Mouse (Mus musculus): ENCODE measurements around the gene Tmigd3.

Tmigd3 gene

DNA sequence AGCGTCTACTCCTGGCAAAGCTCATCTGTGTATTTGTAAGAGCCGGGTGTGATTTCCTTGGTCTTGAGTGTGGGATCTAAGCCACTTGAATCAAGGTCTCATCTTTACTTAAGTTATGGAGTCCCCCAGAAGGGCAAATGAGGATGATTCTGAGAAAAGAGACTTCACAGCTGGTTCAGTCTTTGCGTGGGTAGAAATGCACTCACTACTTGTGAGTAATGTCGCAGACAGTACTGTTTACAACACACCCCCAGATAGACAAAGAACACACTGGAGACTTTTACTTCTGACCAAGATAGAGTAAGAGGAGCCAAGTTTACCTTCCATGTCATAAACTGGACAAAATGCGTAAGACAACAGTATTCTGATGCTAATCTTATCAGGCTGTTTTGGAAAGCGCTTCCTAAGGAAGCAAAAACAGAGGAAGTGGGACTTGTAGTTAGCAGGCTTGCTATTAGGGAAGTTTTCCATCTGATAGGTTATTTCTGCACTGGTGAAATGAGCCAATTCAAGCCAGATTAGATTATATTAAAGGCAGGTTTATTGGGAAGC is 6.6 kb downstream of the Tmigd3 start:
- DNase-seq = no peak

DNA sequence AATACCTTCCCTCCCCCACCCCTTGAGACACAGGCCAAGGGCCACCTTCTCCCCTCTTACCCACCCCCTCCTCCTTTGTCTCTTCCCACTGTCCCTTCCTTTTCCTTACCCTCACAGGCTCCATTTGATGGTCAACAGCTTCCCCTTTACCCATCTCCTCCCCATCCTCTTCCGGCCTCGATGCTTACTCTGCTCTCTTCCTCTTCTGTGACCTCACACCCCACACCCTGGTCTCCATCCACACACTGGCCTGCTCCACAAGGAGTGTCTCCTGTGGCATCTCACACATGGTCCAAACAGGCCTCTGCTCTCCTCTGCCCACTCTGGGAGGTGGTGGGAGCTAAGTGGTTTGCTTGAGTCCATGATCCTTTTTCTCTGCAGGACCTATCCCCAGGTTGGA is 7.2 kb downstream of the Tmigd3 start:
- no peak for DNase-seq

- no peak for DNase-seq
These were observed 8.0 kb downstream of the Tmigd3 start for GRCm38 (mm10) chr3:105878751-105879150.

DNA sequence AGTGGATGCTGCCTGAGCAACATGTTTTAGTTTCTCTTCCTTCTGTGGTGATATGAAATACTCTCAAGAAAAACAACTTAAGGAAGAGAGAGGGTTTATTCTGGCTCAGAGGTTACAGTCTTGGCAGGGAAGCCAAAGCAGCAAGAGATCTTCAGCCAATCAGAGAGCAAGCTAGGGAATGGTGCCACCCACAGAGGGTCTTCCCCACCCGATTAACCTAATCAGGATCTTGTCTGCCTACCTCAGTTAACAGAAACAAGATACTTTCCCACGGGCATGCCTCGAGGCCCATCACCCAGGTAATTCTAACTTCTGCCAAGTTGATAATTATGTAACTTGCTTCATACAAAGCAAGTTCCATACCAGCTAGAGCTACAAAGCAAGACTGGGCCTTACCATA is 9.7 kb downstream of the Tmigd3 start:
- DNase-seq = no peak

GRCm38 (mm10) chr3:105882105-105882504 is 11.4 kb downstream of the Tmigd3 start:
- DNase-seq = no peak

DNA sequence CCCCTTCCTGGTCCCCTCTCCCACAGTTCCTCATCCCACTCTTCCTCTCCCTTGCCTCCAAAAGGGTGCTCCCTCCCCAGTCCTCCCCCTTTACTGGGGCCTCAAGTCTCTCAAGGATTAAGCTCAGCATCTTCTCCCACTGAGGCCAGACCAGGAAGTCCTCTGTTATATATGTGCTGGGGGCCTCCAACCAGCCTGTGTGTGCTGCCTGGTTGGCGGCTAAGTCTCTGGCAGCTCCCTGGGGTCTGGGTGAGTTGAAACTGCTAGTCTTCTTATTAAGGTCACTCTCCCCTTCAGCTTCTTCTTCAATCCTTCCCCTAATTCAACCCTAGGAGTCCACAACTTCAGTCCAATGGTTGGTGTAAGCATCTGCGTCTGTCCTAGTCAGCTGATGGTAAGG is 12.4 kb downstream of the Tmigd3 start:
- no peak for DNase-seq

DNA sequence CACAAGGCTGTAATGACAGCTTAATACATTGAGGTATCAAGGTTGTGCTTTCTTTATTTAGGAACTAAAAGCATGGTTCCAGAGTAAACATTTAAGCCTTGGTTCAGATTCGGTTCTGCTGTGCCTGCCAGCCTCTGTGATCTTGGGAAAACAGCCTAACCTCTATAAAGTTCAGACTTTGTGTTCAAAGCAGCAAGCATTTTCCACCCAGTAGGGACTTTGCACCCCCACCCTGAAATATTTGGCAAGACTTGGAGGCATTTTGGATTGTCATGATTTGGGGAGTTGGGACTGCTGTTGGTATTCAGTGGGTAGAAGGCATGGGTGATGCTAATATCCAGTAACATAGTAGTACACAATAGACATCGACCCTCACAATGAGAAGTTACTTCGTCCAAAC is 18.3 kb downstream of the Tmigd3 start:
- no peak for DNase-seq

- DNase-seq = peak in 1 of 2 experiments; percentile 40
These were observed 19.5 kb downstream of the Tmigd3 start for GRCm38 (mm10) chr3:105890220-105890619.

GRCm38 (mm10) chr3:105891141-105891540 is 20.4 kb downstream of the Tmigd3 start:
- DNase-seq = no peak

- peak in 1 of 2 experiments; percentile 23 for DNase-seq
These were observed 21.3 kb downstream of the Tmigd3 start for GRCm38 (mm10) chr3:105891760-105892571.

DNA sequence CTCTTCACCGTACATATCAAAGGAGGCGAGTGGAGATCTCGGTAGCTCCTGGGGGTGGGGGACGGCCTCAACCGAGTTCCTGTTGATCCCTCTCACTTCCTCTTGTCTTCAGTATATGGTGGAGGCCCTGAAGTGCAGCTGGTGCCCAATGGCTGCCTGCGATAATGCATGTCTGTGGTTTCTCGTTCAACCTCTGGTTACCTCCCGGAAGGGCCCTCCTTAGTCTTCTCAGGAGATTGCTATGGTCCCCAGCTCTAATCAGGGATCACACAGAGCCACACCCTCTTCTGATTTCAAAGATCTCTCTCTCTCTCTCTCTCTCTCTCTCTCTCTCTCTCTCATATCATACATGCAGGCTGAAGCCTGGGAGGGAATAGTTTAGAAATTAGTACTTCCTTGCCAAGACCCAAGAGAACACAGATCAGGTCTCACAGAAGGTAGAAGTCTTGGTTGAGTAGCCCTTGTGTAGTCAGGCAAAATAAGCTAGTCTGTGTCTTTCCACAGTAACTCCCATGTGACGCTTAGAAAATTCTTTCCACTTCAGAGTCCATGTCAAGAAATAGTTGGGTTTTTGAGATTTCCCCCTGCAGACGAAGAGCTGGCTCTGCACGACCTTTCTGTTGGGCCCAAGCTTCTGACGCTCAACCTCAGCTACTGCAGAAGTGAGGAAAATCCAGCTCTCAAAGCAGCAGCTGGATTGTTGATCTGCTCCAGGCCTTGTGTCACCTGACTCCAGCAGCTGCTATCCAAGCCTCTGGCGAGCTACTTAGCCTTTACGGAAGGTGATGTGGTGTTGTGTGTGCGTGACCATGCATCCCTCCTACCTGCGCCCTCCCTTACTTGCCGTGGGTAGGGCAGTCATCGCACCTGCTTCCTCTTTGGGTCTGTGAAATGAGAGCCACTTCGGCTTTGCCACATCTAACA is 22.1 kb downstream of the Tmigd3 start:
- no peak for DNase-seq

DNA sequence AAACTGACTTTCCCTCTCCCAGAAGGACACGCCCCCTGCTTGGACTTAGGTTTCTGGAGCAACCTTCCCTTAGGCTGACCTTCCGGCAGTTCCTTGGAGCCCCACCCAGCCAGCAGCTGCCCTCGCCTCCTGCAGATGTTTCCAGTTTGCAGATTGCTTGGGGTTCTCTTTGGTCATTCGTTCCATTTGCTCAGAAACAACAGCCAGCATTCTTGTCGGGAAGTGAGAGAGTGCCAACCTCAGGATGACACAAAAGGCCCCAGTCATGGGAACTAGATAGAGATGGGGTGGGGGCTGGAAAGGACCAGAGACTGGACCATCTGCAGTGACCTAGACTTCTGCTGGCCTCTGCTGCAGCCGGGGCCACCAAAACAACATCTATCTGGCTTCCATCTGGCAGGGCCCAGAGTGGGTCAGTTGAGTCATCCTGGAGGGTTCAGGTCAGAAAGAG is 23.3 kb downstream of the Tmigd3 start:
- peak in 1 of 2 experiments; percentile 15 for DNase-seq

GRCm38 (mm10) chr3:105894601-105895592 is 24.2 kb downstream of the Tmigd3 start:
- DNase-seq = peak; percentile 69

DNA sequence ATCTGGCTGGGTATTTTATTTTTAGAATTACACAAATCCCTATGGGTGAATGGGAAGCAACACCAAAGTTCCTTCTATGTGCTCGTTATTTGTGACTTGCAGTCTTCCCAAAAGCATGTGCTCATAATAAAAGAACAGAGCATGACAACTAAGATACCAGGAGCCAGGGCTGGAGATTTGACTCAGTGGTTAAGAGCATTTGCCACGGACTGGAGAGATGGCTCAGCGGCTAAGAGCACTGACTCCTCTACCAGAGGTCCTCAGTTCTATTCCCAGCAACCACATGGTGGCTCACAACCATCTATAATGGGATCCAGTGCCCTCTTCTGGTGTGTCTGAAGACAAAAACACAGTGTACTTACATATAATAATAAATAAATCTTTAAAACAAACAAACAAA is 26.1 kb downstream of the Tmigd3 start:
- DNase-seq = no peak

- DNase-seq = peak in 1 of 2 experiments; percentile 33
These were observed 27.6 kb downstream of the Tmigd3 start for GRCm38 (mm10) chr3:105898325-105898724.

DNA sequence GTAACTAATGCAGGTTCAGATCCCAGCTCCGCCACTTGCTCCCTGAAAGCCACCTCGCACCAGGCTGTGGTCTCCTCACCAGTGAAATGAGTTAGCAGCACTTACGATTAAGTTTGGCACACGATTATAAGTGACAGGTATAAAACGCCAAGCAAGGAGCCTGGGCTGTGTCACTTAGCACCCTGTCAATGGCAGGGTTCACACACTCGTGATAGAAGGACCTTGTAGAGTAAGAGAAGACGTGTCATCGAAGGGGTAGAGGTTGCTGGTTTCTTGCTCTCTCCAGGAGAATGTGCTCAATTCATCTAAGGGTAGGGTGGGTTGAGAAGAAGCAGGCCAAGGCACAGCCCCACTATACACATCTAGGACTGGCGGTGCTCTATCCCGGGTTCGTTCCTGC is 28.2 kb downstream of the Tmigd3 start:
- DNase-seq = no peak

- peak; percentile 89 to 92 for DNase-seq
These were observed 28.9 kb downstream of the Tmigd3 start for GRCm38 (mm10) chr3:105899394-105900147.

DNA sequence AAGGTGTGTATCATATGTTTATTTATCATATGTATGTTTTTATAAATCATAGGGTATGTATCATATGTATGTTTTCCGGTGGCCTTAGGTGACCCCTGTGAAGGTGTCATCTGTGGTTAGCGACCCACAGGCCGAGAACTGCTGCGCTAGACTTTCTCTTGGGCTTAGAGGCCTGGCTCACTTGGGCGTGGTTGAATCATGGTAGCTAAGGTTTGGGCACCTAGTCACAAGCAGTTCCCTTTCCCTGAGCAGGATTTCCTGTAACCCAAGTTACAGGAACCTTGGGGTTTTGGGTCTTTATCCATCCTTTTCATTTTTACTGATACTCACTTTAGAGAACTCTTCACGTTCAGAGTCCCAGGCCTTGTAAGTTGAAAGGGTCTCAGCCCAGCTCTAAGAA is 29.6 kb downstream of the Tmigd3 start:
- no peak for DNase-seq

GRCm38 (mm10) chr3:105900716-105901115 is 30.0 kb downstream of the Tmigd3 start:
- no peak for DNase-seq

DNA sequence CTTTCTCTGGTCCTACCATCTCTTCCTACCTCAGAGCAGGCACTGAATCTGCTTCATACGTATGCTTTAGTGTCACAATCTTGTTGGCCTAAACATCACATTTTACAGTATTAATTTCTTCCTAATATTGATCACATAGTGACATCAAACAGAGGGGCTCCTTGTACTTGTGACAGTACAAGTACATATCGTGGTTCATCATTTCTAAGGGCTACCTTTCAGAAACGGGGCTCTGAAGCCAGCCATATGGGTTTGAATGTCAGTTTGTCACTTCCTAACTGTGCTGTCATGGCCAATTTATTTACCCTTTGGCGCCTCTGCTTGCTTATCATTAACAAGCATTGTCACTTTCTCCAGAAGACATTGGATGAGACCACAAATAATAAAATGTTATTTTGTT is 30.8 kb downstream of the Tmigd3 start:
- no peak for DNase-seq

GRCm38 (mm10) chr3:105904213-105904612 is 33.5 kb downstream of the Tmigd3 start:
- no peak for DNase-seq
